Mouse (Mus musculus): ENCODE measurements around the gene Tgfbr1.

The Tgfbr1 gene

DNA sequence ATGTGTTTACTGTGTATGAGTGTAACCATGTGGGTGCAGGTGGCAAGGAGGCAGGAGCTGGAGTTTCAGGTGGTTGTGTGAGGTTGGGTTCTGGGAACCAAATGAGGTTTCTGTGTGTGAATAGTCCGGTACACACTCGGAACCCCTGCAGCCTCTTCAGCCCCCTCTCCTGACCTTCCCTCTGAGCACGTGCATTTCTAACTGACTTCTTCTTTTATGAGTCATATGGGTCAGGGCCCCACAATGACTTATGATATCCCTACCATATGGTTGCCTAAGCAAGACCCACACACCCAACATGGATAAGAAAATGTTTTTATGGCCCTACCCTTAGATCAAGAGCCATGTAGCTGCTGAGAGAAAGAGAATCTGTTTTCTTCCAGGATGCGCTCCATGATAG, 6.0 kb upstream of the Tgfbr1 start:
- 86% methylated on average over 4 of the region's 4 CpGs for WGBS

DNA sequence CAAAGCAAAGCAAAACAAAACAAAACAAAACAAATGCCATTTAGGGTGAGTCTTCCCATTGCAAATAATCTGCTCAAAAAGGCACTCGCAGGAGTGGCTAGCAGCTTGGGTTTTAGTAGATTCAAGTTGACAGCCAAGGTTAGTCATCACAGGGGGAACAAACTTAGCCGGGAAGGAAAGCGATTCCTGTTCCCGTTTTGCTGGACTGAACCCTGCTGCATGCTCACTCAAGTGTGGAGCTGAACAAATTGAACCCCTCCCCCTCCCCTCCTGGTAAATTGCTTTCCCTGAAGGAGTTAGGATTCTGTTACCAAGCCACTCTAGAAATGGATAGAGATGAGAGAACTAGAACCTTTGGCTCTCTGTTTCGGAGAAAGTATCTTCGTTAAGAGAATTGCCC, 3.3 kb upstream of the Tgfbr1 start:
- WGBS, result 40% methylated on average over 6 of the region's 6 CpGs

DNA sequence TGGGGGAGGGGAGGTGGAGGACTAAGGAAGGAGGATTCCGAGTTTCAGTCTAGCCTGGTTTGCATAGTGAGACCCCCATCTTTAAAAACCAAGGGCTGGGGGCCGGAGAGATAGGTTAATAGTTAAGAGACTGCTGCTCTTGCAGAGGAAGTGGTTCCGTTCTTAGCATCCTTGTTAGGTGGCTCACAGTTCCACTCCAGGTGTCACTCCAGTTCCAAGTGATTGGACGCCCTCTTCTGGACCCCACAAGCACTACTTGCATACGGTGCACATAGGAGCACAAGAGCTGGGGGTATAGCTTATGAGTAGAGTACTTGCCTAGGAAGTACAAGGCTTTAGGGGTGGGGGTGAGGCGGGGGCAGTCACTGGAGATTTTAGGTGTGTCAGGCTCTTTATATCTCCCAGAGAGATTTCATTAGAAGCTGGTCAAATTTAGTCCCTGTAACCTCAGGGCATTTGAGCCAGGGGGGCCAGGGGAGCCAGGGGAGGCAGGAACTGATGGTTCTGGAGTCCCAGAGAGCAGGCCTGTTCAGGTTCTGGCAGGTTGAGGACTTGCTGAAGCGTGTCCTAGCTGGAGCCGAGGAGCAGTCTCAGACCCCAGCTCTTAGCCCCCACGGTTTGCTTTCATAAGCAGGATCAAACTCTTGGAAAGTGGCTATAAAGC, 1.5 kb upstream of the Tgfbr1 start:
- 38% methylated on average over 9 of the region's 9 CpGs for WGBS

DNA sequence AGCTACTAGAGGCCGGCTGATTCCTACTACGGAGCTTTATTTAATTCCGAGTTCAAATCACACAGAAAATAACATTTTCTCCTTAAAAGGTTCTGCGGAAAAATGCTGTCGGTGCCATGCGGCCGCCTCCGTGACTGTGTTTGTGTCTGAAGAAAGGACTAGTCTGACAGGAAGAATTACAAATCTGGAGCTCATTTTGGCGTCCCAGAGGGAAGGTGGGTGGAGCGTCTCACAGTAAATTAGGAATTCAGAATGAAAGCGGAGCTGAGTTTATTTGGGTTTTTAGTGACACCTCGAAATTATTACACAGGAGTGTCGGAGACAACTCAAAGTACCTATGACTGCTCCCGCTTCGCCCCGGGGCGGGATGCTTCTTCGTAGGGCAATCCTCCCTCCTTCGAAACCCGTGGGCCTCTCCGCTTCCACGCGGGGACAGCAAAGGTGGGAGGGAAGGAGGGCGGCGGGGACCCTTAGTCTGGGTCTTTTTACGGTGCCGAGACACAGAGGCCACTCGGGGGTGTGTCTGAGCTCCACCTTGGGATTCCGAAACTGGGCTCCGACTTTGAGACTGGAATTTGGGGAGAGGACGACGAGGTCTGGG, 861 bp upstream of the Tgfbr1 start:
- WGBS, result 2% methylated on average over 32 of the region's 32 CpGs

DNA sequence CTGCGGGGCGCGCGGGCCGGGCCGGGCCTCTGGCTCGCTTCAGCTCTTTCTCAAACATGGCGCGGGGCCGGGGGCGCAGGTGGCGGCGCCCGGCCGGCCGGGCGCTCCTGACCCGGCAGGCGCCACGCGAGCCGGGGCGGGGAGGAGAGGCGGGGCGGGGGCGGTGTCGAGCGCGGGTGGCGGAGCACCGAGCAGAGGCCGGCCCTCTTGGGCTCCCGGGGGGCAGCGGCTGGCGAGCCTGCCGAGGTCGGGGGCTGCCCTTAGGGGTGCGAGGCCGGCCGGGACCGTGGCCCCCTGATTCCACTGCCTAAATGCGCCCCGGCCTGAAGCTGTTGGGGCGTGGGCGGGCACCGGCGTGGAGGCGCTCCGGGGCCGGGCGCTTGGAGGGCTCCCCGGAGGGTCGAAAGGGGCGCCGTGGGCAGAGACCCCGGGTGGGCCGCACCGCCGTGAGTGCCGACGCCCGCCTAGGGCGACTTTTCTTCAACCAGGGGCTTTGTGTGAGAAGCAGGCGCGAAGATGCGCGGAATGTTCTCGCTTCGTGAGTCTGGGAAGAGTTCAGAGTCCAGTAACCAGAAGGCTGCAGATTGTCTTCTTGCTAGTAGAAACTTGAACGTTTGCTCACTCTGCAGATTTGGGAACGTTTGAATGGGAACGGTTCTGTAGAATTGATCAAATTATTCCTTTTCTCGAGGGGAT, 542 bp downstream of the Tgfbr1 start:
- 2% methylated on average over 70 of the region's 73 CpGs for WGBS

DNA sequence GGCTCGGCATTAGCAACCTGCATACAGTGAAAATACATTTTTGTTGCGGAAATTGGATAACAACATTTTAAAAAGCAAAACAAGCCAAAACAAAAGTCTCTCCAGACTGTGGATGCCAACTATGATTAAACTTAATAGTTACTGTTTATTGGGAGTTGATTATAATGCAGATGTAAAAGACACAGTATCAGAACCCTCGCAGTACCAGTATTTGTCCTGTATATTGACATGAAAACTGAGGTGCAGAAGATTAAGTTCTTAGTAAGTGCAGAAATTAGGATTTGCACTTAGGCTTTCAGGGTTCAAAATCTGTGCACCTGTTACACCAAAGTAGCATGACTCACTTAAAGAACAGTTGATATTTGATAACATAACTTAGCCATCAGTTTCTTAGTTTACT, 1.3 kb downstream of the Tgfbr1 start:
- WGBS, result 48% methylated on average over 3 of the region's 3 CpGs

DNA sequence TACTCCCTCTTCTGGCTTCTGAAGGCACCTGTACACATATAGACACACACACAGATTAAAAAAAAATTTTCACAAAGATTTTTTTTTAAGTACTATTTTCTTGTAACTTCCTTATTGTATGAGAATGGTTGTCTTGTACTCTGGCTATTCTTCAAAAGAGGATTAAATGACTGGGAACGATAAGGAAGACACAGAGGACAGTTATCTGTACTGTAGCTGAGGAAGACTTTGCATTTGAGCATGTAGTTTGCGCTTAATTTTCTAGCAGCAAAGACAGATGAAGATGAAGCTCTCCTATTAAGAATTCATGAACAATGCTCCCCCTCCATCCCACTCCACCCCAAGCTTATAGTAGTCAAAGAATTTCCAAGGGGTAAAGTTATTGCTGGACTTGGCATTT, 9.6 kb downstream of the Tgfbr1 start:
- 81% methylated on average over 2 of the region's 2 CpGs for WGBS

DNA sequence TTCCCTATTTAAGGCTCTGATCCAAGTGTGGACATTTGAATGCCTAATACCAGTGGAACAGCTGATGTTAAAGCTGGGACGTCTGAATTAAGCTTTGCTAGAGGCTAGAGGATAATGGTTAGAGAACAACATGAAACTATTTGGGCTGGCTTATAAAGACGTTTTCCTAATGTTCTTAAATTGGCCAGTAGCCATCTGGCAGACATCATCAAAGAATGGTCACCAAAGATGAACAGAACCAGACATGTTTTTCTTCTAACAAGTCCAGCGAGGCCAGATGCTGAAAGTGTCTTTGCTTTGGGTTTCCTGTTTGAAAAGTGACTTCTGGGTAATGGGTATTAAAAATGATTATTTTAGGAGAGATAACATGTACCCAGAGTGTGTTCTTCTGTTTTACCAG, 10.1 kb downstream of the Tgfbr1 start:
- WGBS, result 52% methylated on average over 3 of the region's 3 CpGs

DNA sequence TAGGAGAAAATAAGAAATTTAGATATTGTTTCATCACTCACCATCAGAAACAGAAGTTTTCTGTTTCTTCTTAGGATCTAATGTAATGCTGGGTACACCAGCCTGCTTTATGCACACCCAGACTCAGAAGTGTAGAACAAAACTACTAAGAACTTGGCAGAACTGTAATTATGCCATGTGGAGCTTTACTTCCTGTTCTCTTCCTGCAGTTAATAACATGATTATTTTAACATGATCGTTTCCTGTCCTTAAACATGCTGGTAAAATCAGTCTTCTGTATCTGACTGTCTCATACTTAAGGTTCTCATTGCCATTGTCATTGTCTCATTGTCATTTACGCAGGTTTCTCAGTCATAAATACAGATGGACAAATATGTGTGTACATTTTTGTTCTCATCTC, 15.7 kb downstream of the Tgfbr1 start:
- 78% methylated on average over 2 of the region's 2 CpGs for WGBS

DNA sequence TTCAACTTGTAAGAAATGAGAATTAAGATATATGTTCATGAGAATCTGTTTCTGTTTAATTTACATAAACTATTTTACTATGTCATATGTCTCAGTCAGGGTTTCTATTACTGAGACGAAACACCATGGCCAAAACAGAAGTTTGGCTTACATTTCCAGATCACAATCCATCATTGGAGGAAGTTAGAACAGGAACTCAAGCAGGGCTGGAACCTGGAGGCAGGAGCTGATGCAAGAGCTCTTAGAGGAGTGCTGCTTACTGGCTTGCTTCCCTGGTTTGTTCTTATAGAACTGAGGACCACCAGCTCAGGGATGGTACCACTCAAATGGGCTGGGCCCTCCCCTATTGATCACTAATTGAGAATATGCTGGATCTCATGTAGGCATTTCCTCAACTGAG, 25.7 kb downstream of the Tgfbr1 start:
- WGBS, result 58% methylated on average over 1 of the region's 1 CpGs

DNA sequence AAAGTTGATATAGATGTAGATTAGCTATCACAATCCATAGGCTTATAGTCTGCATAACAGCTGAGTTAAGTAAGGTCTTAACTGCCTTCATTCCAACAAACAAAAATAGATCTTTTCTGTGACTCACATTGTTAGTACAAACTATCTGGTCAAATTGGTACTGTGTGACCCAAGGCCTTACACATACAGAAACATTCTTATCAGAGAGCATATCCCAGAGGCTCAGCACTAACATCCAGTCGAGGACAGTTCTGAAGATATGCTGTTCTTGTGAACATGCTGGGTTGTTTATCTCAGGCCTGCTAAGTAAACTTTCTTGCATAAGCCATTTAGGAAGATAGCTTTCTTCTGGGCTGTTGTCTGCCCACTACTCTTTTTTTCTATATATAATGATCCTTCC, 29.4 kb downstream of the Tgfbr1 start:
- 77% methylated on average over 1 of the region's 1 CpGs for WGBS

DNA sequence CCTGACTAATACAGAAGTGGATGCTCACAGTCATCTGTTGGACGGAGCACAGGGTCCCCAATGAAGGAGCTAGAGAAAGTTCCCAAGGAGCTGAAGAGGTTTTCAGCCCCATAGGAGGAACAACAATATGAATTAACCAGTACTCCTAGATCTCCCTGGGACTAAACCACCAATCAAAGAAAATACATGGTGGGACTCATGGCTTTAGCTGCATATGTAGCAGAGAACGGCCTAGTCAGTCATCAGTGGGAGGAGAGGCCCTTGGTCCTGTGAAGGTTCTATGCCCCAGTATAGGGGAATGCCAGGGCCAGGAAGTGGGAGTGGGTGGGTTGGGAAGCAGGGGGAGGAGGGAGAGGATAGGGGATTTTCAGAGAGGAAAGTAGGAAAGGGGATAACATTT, 38.9 kb downstream of the Tgfbr1 start:
- 97% methylated on average over 2 of the region's 2 CpGs for WGBS

DNA sequence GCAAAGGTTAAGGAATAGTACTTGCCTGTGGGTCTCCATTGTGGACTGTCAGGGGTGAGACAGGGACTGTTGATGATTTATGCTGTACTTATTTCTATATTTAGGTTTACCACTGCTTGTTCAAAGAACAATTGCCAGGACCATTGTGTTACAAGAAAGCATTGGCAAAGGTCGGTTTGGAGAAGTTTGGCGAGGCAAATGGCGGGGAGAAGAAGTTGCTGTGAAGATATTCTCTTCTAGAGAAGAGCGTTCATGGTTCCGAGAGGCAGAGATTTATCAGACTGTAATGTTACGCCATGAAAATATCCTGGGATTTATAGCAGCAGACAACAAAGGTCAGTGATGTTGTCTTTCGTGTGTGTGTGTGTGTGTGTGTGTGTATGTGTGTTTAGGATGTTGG, 43.2 kb downstream of the Tgfbr1 start:
- 98% methylated on average over 7 of the region's 7 CpGs for WGBS

DNA sequence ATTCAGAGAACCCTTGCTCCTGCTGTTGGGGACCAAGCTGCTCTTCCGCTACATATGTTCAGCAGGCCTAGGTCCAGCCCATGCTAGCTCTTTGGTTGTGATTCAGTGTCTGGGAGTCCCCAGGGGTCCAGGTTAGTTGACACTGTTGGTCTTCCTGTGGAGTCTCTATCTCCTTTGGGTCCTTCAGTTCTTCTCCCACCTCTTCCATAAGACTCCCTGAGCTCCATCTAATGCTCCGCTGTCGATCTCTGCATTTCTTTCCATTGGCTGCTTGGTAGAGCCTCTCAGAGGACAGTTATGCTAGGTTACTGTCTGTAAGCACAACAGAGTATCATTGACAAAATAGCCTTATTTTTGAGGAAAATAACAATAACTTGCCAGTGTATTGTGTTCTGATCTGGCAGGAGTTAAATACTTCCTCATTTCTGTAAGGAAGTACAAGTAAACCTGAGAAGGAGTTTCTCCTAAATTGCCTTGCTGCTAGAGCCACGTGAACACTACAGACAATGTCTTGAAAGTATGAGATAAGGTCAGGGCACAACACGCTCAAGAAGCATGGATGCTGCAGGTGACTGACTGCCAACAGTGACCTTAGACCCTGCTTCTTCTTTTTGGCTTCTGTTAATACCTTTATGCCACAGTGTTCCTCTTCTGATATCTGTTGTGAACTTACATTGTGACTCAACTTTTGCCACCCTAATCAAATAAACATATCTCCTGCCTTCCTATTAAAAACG, 45.1 kb downstream of the Tgfbr1 start:
- WGBS, result 93% methylated on average over 6 of the region's 6 CpGs

DNA sequence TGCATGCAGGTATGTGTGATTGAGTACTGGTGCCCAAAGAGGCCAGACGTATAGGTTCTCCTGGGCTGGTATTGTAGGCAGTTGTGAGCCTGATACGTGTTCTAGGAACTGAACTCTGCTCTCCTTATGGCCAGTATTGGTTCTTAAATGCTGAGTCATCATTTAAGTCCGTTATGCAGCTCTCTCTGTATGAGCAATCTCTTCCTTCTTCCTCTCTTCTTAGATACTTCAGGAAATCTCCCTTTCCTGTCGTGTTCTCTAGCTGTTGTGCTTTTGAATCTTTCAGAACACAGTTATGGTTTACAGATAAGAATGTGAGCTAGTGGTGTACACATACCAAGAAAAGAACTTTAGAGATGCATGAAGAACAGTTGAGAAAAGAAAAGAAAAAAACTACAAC, 47.3 kb downstream of the Tgfbr1 start:
- WGBS, result 85% methylated on average over 4 of the region's 4 CpGs

DNA sequence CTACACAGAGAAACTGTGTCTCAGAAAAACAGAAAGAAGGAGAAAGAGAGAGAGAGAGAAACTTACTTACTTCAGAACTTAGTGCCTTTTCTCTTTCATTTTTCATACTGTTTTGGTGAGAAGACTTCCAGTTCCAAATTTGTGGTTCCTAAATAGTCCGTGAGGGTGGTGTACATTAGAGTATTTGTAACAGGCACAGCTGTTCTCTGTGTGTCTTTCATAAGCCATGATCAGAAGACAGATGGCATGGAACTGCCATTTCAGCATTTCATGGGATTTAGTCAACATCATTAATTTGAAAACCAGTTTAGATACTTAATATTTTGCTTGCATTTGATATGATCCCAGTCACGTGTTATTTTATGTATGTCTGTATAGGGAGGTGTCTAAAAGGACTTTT, 51.5 kb downstream of the Tgfbr1 start:
- WGBS, result 64% methylated on average over 2 of the region's 2 CpGs

DNA sequence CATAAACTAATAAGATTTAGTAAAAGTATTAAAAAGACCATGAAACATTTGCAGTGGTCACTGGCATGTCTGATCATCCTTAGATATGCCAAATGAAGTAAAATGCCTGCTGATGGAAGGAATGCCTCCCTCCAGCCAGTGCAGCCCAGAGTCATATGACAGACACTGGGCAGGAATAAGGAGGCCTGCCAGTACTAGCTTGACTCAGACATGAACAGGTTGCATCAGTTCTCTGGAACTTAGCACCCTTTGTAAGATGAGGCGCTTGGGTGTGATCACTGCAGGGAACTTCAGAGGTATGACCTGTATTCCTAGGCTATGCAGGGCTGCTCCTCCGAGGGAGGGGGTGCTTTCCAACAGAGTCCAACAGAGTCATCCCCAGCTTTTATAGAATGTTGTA, 54.1 kb downstream of the Tgfbr1 start:
- 83% methylated on average over 2 of the region's 2 CpGs for WGBS

DNA sequence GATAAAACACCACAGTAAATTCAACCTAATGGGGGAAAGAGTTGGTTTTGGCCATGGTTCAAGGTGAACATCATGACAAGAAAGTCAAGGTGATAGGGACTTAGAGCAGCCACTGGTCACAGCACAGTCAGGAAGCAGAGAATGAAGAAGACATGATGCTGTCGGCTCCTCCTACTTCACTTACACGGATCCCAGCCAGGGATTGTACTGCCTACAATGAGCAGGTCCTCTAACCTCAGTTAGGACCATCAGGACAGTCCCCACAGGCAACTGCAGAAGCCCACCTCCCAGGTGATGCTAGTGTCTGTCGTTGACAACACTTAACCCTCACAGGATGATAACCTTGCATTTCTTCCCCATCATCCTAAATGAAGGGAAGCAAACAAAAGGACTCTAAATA, 64.8 kb downstream of the Tgfbr1 start:
- WGBS, result 73% methylated on average over 3 of the region's 3 CpGs

DNA sequence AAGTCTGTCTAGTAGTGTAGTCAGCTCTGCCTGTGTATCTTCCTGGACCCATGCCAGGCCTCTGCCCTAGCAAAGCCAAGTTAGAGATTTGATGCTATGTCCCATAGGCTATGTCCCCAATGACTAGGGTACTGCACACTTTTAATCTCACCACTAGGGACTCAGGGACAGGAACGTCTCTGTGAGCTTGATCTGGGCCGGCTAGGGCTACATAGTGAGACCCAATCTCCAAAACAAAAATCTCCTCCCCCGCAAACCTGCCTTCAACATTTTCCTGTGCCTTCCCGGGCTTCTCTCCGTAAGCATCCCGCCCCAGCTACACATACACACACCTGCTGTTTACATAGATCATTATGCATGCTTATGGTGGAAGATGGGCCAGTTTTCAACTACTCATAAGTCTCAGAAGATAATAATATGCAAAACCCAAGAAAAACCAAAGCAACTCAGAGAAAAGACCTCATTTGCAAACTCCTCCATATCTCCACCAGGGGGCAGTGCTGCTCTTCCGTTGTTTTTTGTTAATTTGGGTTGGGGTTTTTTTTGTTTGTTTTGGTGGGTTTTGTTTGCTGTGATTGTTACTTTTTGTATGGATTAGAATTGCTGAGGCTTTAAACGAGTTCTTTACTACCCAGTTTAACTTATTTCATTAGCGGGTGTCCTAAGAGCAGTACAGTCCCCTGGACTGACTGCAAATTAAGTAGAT, 66.4 kb downstream of the Tgfbr1 start:
- 21% methylated on average over 9 of the region's 9 CpGs for WGBS

DNA sequence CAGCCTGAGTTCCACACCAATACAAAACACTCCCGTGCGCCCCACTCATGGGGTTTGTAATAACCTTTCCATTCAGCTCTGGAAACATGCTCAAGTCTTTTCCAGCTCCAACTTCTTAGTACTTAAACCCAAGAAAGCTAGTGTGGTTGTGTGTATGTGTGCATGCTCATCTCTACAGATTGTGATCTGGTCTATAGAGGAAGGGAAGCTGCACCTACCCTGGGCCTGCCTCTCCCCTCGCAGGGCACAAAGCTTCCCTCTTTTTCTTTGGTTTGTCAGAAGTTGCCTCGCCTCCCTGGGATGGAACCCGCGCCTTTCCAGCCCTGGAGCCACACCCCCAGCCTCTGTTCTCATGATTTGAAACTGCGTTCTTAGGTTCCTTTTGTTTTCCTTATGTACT, 67.2 kb downstream of the Tgfbr1 start:
- 51% methylated on average over 7 of the region's 7 CpGs for WGBS

DNA sequence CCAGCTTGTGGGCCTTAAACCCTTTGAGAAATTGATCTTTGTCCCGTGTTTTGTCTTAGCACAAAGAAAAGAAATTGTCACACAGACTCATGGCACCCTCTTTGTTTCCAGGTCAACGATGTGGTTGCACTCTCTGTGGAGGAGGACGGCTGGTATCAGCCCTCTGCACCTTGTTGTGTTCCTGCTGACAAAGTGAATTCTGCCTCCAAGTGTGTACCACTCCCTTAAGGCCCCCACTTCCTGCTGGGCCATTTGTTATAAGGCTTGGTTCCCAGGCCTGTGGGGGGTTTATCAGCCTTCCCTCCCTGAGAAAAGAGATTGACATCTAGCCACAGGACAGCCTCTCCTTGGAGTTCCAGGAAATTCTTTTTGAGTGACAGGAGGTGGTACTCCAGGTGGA, 69.2 kb downstream of the Tgfbr1 start:
- WGBS, result 66% methylated on average over 3 of the region's 3 CpGs

DNA sequence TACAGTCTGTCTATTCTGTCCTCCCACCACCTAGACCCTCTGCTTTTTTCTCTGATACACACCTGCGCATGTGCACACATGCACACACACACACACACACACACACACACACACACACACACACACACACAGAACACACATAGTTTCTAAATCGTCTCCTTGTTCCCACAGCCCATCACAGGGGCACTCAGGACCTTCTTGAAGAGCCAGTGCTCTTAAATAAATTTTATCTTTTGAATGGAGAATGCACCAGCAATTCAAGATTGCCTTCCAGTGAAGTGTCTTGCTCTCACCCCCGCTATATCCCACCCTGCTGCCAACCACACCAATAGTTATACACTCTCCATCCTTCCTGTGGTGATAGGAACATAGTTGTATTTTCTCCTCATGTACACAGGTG, 69.9 kb downstream of the Tgfbr1 start:
- 93% methylated on average over 3 of the region's 3 CpGs for whole genome bisulfite sequencing
